Mouse (Mus musculus): Measurements from ENCODE around the gene Ppp4r4. TPM values are rescaled to one million over a fixed set of nuclear protein-coding genes. Genes with fewer than 3 reads are reported as not detected.

Ppp4r4 gene
- polyA plus RNA-seq, 1 experiment from 2014 or later: 2.2 TPM

DNA sequence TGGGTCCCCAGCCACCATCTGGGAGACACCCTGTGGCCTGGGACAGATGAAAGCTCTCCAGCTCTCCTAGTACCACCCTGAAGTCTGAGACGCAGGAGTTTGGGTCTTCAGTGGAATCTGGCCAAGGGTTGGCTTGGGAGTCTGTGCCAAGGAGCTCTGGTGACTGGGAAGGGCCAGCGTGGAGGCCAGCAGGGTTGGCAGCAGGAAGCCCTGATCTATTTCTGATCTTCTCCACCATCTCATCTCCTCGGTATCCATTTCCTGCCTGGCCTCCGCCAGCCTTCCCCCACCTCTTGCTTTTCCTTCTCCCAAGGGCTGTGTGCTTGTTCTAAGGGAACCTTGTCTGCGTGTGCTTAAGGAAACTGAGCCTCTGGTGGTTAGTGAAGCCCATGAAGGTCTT lies 33.3 kb upstream of the Ppp4r4 start:
- Histone ChIP-seq H3K4me3 (ENCODE audit: low read depth, low read length) (no peak overlapping the region), H3K4me2 (ENCODE audit: low read length) (no peak overlapping the region), H3K4me1 (ENCODE audit: control insufficient read depth, insufficient read depth, low read length) (no peaks in the 10 kb centered on the region), H3K36me3 (ENCODE audit: control insufficient read depth, insufficient read depth, low read length) (no peaks in the 10 kb centered on the region), H3K9ac (ENCODE audit: low read length) (no peak overlapping the region), H3K9me3 (replicated peaks; ENCODE audit: control insufficient read depth, low read length) (no peaks in the 10 kb centered on the region), H3K27me3 (replicated peaks; ENCODE audit: control insufficient read depth, insufficient read depth, low read length) (no peaks in the 10 kb centered on the region), H3K27ac (ENCODE audit: low read depth, low read length) (no peak overlapping the region)
- ATAC-seq (no peak), DNase-seq (ENCODE audit: low spot score) (no peak)
- 79% methylated on average over 5 of the region's 5 CpGs for WGBS

DNA sequence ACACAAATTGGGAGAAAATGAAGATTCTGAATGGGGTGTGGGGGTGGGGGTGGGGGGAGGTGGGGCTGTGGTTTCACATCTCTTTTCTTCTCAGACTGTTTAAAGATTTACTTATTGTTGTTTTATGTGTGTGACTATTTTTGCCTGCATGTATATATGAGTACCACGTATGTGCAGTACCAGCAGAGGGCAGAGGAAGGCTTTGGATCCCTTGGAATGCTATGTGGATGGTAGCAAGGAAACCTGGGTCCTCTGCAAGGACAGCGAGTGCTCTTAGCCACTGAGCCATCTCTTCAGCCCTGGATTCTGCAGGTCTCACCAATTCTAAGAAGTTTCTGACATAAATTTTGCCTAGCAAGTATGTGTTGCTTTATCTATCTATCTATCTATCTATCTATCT lies 32.8 kb upstream of the Ppp4r4 start:
- Histone ChIP-seq H3K9ac (ENCODE audit: low read length) (no peak overlapping the region), H3K27me3 (replicated peaks; ENCODE audit: control insufficient read depth, insufficient read depth, low read length) (no peaks in the 10 kb centered on the region), H3K4me2 (ENCODE audit: low read length) (no peak overlapping the region), H3K36me3 (ENCODE audit: control insufficient read depth, insufficient read depth, low read length) (no peaks in the 10 kb centered on the region), H3K27ac (ENCODE audit: low read depth, low read length) (no peak overlapping the region), H3K4me1 (ENCODE audit: control insufficient read depth, insufficient read depth, low read length) (no peaks in the 10 kb centered on the region), H3K9me3 (replicated peaks; ENCODE audit: control insufficient read depth, low read length) (no peaks in the 10 kb centered on the region), H3K4me3 (ENCODE audit: low read depth, low read length) (no peak overlapping the region)
- DNase-seq (ENCODE audit: low spot score) (no peak), ATAC-seq (no peak)
- WGBS: 78% methylated on average over 2 of the region's 2 CpGs

DNA sequence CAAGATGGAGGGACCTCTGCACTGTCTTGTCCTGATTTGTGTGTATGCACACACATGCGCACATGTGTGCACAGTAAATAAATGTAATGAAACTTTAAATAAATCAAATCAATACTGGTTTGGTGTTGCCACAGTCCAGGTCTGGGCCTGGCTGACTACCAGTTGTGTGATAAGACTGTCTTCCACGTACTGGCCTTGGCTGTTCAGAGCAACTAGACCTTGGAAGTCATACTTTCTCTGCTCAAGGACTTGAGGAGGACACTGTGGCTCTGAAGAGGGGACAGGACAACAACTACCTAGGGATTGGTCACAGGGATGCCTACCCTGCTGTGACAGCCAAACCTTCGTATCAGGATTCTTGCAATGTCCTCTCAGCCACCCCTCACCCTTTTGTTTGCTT lies 28.8 kb upstream of the Ppp4r4 start:
- Histone ChIP-seq H3K27me3 (replicated peaks; ENCODE audit: control insufficient read depth, insufficient read depth, low read length) (no peaks in the 10 kb centered on the region), H3K9me3 (replicated peaks; ENCODE audit: control insufficient read depth, low read length) (no peaks in the 10 kb centered on the region), H3K4me1 (ENCODE audit: control insufficient read depth, insufficient read depth, low read length) (no peaks in the 10 kb centered on the region), H3K4me3 (ENCODE audit: low read depth, low read length) (no peak overlapping the region), H3K27ac (ENCODE audit: low read depth, low read length) (no peak overlapping the region), H3K36me3 (ENCODE audit: control insufficient read depth, insufficient read depth, low read length) (no peaks in the 10 kb centered on the region), H3K4me2 (ENCODE audit: low read length) (no peak overlapping the region), H3K9ac (ENCODE audit: low read length) (no peak overlapping the region)
- DNase-seq (ENCODE audit: low spot score) (no peak), ATAC-seq (no peak)
- WGBS: 73% methylated on average over 3 of the region's 3 CpGs

DNA sequence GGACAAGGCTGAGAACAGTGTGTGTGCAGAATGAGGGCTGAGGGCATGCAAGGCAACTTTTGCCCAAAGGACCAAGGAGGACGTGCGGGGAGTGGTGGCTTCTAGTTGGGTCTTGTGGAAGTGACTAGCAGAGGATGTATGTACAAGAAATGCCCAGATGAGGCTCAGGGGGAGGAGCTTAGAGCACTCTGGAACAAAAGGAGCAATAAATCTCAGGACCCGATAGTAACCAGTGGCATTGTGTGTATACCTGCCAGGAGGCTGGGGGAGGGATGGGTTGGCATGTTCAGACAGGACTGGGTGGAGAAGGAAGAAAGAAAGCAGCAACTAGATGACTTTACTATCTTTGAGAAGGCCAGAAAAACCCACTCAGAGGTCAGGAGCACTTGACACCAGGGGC lies 27.7 kb upstream of the Ppp4r4 start:
- no peaks in the 10 kb centered on the region for H3K4me1 ChIP-seq (ENCODE audit: control insufficient read depth, insufficient read depth, low read length)

DNA sequence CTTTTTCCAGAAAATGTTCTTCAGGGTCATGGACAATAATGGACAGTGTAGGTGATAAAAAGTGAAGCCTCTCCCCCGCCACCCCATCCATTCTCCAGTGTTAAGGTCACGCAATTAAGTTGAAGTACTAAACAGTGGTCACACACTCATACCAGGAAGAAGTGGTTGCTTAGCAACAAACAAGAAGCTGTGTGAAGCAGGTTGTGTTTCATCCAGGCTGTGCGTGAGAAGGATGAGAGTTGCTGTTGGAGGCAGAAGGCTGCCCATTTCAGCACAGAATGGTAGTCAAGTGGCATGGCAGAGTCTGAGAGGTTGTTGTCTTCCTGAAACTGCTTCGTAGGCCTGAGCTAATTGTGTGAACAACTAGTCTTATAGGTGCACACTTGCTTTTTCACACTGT lies 23.7 kb upstream of the Ppp4r4 start:
- no peak overlapping the region for H3K27ac ChIP-seq (ENCODE audit: low read depth, low read length)
- H3K9me3 ChIP-seq (replicated peaks; ENCODE audit: control insufficient read depth, low read length): no peaks in the 10 kb centered on the region
- H3K4me3 ChIP-seq (ENCODE audit: low read depth, low read length): no peak overlapping the region
- no peaks in the 10 kb centered on the region for H3K36me3 ChIP-seq (ENCODE audit: control insufficient read depth, insufficient read depth, low read length)
- no peak overlapping the region for H3K4me2 ChIP-seq (ENCODE audit: low read length)
- H3K27me3 ChIP-seq (replicated peaks; ENCODE audit: control insufficient read depth, insufficient read depth, low read length): no peaks in the 10 kb centered on the region
- no peak overlapping the region for H3K9ac ChIP-seq (ENCODE audit: low read length)
- DNase-seq (ENCODE audit: low spot score): peak; percentile 11
- 74% methylated on average over 4 of the region's 4 CpGs for WGBS
- no peaks in the 10 kb centered on the region for H3K4me1 ChIP-seq (ENCODE audit: control insufficient read depth, insufficient read depth, low read length)
- ATAC-seq: no peak

More for the DNA sequence above, 27.7 kb upstream of the Ppp4r4 start:
- Histone ChIP-seq H3K9me3 (replicated peaks; ENCODE audit: control insufficient read depth, low read length) (no peaks in the 10 kb centered on the region), H3K4me3 (ENCODE audit: low read depth, low read length) (no peak overlapping the region), H3K27me3 (replicated peaks; ENCODE audit: control insufficient read depth, insufficient read depth, low read length) (no peaks in the 10 kb centered on the region), H3K9ac (ENCODE audit: low read length) (no peak overlapping the region), H3K4me2 (ENCODE audit: low read length) (no peak overlapping the region), H3K36me3 (ENCODE audit: control insufficient read depth, insufficient read depth, low read length) (no peaks in the 10 kb centered on the region), H3K27ac (ENCODE audit: low read depth, low read length) (no peak overlapping the region)
- WGBS: 91% methylated on average over 3 of the region's 3 CpGs
- ATAC-seq: no peak
- DNase-seq (ENCODE audit: low spot score): no peak

DNA sequence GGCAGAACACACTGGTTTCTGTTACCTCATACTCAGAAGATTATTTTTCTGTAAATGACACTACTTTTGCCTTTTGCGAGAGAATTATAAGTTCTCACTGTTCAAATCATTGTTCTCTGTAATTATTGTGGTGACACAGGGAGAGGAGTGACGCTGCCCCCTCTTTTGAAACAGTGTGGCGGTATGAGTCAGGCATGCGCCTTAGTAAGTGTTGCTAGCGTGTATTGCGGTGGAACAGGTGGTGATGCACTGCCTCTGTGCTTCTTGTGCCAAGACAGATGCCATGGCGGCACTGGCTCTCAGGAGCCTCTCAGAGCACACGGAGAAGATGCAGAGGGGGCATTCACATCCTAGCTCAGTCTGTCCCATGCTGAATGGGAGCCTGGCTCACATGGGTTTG lies 22.2 kb upstream of the Ppp4r4 start:
- Histone ChIP-seq H3K9ac (ENCODE audit: low read length) (no peak overlapping the region), H3K4me2 (ENCODE audit: low read length) (no peak overlapping the region), H3K4me1 (ENCODE audit: control insufficient read depth, insufficient read depth, low read length) (peaks cover 4% of the 10 kb centered on the region; the same call in 1 of the 2 replicates), H3K36me3 (ENCODE audit: control insufficient read depth, insufficient read depth, low read length) (no peaks in the 10 kb centered on the region), H3K27me3 (replicated peaks; ENCODE audit: control insufficient read depth, insufficient read depth, low read length) (no peaks in the 10 kb centered on the region), H3K27ac (ENCODE audit: low read depth, low read length) (no peak overlapping the region), H3K4me3 (ENCODE audit: low read depth, low read length) (no peak overlapping the region), H3K9me3 (replicated peaks; ENCODE audit: control insufficient read depth, low read length) (no peaks in the 10 kb centered on the region)
- ATAC-seq (no peak), DNase-seq (ENCODE audit: low spot score) (no peak)
- WGBS: 76% methylated on average over 8 of the region's 8 CpGs

DNA sequence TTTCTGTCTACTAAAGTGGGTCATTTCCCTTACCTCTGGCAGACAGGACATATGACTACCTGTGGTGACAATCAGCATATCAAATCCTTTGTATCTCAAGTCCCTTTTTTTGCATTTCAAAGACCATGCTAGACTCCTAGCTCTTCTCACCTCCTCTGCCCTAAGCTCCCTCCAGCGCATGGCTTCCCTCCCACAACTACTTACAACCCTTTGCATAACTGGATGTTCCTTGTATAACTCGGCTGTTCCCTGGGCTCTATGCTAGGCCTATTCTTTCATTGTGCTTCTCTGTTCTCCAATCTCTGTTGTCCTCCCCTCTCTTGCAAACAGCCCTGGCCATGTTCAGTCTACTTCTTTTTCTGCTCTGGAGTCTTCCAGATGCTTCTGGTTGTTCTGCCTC lies 20.5 kb upstream of the Ppp4r4 start:
- WGBS: 57% methylated on average over 2 of the region's 2 CpGs
- DNase-seq (ENCODE audit: low spot score) (no peak), ATAC-seq (no peak)
- Histone ChIP-seq H3K4me3 (ENCODE audit: low read depth, low read length) (no peak overlapping the region), H3K27ac (ENCODE audit: low read depth, low read length) (no peak overlapping the region), H3K36me3 (ENCODE audit: control insufficient read depth, insufficient read depth, low read length) (no peaks in the 10 kb centered on the region), H3K27me3 (replicated peaks; ENCODE audit: control insufficient read depth, insufficient read depth, low read length) (no peaks in the 10 kb centered on the region), H3K4me2 (ENCODE audit: low read length) (no peak overlapping the region), H3K9me3 (replicated peaks; ENCODE audit: control insufficient read depth, low read length) (no peaks in the 10 kb centered on the region), H3K4me1 (ENCODE audit: control insufficient read depth, insufficient read depth, low read length) (peaks cover 4% of the 10 kb centered on the region; the same call in 1 of the 2 replicates), H3K9ac (ENCODE audit: low read length) (no peak overlapping the region)

DNA sequence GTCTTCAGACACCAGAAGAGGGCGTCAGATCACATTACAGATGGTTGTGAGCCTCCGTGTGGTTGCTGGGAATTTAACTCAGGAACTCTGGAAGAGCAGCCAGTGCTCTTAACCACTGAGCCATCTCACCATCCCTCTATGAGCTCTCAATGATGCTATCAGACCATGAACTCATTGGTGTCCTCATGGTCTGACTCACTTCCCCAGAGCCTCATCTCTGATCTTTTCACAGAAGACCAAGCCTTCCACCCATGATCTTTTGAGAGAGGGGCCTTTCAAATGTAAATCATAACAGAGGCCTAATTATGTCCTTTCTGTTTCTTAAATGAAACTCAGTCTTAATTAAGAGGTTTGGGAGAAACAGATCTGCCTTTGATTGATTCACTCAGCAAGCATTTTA lies 19.0 kb upstream of the Ppp4r4 start:
- no peaks in the 10 kb centered on the region for H3K36me3 ChIP-seq (ENCODE audit: control insufficient read depth, insufficient read depth, low read length)
- WGBS: 34% methylated on average over 2 of the region's 2 CpGs
- H3K27ac ChIP-seq (ENCODE audit: low read depth, low read length): no peak overlapping the region
- no peaks in the 10 kb centered on the region for H3K9me3 ChIP-seq (replicated peaks; ENCODE audit: control insufficient read depth, low read length)
- H3K4me3 ChIP-seq (ENCODE audit: low read depth, low read length): no peak overlapping the region
- no peak overlapping the region for H3K9ac ChIP-seq (ENCODE audit: low read length)
- no peaks in the 10 kb centered on the region for H3K27me3 ChIP-seq (replicated peaks; ENCODE audit: control insufficient read depth, insufficient read depth, low read length)
- peak; percentile 69 for DNase-seq (ENCODE audit: low spot score)
- H3K4me2 ChIP-seq (ENCODE audit: low read length): no peak overlapping the region
- ATAC-seq: peak; percentile 43; the same call in 1 of the 2 replicates
- H3K4me1 ChIP-seq (ENCODE audit: control insufficient read depth, insufficient read depth, low read length): peaks cover 4% of the 10 kb centered on the region; the same call in 1 of the 2 replicates

DNA sequence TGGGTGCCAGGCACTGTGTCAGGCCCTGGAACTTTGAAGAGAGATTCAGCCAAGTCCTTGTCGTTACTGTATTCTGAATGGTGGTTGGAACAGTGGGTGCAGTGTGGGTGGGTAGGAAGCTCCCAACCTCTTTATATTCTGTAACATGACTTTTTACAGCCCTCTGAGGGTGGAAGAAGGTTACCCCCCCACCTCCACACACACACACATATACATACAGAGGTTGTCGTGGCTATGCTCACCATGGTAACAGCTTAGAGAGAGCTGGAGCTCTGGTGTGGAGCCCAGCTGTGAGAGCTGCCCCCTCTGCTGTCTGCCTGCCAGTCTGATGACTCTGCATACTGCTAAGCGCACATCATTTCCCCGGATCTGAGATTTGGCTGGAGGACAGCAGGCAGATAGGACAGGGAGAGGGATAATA lies 18.6 kb upstream of the Ppp4r4 start:
- H3K27me3 ChIP-seq (replicated peaks; ENCODE audit: control insufficient read depth, insufficient read depth, low read length): no peaks in the 10 kb centered on the region
- H3K27ac ChIP-seq (ENCODE audit: low read depth, low read length): no peak overlapping the region
- no peak overlapping the region for H3K4me3 ChIP-seq (ENCODE audit: low read depth, low read length)
- ATAC-seq (peak; percentile 88), DNase-seq (ENCODE audit: low spot score) (peak; percentile 70)
- no peaks in the 10 kb centered on the region for H3K9me3 ChIP-seq (replicated peaks; ENCODE audit: control insufficient read depth, low read length)
- H3K4me2 ChIP-seq (ENCODE audit: low read length): no peak overlapping the region
- peaks cover 4% of the 10 kb centered on the region; the same call in 1 of the 2 replicates for H3K4me1 ChIP-seq (ENCODE audit: control insufficient read depth, insufficient read depth, low read length)
- 15% methylated on average over 4 of the region's 4 CpGs for WGBS
- no peaks in the 10 kb centered on the region for H3K36me3 ChIP-seq (ENCODE audit: control insufficient read depth, insufficient read depth, low read length)
- no peak overlapping the region for H3K9ac ChIP-seq (ENCODE audit: low read length)
